Mouse (Mus musculus) natural killer cell, adult 2 months (primary cell): ENCODE measurements around the gene Htt.
A peak's percentile ranks its signal among the peaks of the same experiment; 100 is the strongest.

Experiments
- DNase-seq, 2 experiments: peaks; one replicate each; pipeline ENCODE4 v3.0.0; 2022; ENCODE audit warnings: low spot score in 2 of 2

The Htt gene

GRCm38 (mm10) chr5:34889252-34889651, 127.7 kb downstream of the Htt start:
- no peak for DNase-seq

DNA sequence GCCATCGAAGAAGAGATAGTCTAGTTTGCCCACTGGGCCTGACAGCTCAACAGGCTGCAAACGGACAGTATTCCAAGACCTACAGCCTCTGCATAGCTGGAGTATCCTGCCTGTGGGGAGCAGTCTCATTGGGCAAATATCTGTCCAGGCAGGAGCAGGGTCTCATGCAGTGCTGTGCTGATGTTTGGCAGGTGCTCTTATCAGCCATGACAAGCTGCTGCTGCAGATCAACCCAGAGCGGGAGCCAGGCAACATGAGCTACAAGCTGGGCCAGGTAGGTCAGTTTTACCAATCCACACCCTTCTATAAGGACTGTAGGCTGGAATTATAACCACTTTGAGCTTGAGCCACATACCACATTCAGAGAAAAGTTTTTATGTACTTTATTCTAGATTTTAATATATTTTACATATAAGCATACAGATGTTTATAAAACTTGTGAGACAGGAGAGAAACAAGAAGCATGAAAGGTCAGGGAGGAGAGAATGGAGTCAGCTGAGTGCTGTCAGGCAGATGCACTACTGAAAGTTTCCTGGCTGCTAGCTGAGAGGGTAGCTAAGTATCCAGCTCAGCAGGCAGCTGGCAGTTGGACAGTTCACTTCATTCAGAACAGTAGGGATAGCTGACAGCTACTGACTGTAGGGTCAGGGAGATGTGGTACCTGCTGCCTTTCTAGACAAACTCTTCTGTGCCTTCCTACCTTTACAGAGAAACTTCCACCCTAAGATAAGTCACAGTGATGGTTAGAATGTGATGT, 135.3 kb downstream of the Htt start:
- DNase-seq = no peak

- no peak for DNase-seq
Observed at GRCm38 (mm10) chr5:34899787-34900469, 138.4 kb downstream of the Htt start.

DNA sequence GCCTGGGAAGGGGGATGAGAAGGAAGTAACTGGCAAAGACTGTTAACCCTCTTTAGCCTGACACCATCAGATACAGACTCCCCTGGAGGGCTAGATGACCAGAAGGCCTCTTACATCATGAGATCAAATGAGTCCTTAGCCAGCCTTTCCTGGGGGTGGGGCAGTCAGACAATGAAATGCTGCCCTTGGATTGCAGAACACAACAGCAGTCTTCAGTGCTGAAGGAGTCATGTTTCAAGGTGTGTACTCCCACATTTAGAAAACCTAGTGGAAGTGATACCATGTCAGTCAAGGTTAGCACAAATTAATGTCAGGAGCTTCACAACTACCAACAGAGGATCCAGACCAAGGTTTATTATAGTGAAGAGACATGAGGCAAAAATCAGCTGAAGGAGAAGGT, 140.8 kb downstream of the Htt start:
- no peak for DNase-seq

DNA sequence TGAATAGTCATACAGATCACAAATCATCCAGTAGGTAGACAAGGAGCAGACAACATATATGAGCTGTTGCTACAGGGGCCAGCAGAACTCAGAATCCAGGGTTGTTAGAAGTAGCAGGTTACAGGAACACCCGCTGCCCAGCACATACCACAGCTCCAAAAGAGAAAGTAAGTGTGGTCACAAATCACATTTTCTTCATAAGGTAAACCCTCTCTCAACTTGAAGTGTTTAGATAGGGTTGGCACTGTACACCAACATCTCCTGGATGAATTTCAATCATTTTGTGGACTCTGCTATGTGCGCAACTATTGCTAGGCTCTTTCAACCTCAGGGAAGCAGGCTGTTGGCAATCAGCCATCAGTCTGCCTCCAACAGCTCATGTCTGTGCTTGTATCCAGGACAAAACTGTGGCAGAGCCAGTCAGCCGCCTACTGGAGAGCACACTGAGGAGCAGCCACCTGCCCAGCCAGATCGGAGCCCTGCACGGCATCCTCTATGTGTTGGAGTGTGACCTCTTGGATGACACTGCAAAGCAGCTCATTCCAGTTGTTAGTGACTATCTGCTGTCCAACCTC, 141.4 kb downstream of the Htt start:
- no peak for DNase-seq

- no peak for DNase-seq
Observed at GRCm38 (mm10) chr5:34904412-34904811, 142.9 kb downstream of the Htt start.

DNA sequence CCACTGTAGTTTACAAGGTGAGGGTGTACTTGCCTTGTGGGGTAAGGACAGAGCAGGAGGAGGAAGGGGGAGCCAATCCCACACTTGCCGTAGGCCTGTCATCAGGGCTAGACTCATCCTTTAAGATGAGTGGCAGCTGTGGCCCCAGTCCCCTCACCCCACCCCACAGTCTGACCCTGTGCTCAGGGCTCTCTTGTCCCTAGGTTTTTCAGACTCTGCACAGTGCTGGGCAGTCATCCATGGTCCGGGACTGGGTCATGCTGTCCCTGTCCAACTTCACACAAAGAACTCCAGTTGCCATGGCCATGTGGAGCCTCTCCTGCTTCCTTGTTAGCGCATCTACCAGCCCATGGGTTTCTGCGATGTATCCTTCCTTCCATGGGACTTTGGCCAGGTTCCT, 145.7 kb downstream of the Htt start:
- no peak for DNase-seq

GRCm38 (mm10) chr5:34907910-34908725, 146.6 kb downstream of the Htt start, which contains the start of gene Msantd1:
Gene Msantd1 (plus strand): TSS chr5:34908012.
- no peak for DNase-seq

DNA sequence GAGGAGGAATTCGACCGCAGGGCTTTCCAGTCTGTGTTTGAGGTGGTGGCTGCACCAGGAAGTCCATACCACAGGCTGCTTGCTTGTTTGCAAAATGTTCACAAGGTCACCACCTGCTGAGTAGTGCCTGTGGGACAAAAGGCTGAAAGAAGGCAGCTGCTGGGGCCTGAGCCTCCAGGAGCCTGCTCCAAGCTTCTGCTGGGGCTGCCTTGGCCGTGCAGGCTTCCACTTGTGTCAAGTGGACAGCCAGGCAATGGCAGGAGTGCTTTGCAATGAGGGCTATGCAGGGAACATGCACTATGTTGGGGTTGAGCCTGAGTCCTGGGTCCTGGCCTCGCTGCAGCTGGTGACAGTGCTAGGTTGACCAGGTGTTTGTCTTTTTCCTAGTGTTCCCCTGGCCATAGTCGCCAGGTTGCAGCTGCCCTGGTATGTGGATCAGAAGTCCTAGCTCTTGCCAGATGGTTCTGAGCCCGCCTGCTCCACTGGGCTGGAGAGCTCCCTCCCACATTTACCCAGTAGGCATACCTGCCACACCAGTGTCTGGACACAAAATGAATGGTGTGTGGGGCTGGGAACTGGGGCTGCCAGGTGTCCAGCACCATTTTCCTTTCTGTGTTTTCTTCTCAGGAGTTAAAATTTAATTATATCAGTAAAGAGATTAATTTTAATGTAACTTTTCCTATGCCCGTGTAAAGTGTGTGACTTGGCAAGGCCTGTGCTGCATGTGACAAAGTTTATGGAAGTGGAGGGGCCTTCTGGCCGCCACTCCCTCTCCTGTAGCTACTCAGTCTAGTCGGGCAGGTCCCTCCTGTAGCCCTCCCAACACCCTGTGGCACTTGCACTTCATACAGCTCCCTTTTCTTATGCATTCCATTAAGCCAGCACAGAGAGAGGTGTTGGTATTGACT, 147.4 kb downstream of the Htt start:
- no peak for DNase-seq

GRCm38 (mm10) chr5:34909634-34910503, 148.3 kb downstream of the Htt start:
- no peak for DNase-seq

DNA sequence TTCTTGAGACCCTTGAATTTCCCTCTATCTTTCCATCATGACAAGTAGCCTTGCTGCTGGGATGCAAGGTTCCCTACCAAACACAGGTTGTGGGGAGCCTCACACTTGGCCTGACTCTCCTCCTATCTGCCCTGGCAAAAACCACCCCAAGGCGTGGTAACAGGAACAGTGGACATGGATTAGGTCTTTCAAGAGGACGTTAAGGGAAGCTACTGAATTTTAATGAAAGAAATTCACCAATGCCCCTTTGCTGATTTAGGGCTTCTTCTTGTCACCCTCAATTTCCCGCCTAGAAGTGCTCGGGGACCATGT, 148.9 kb downstream of the Htt start:
- DNase-seq = no peak

DNA sequence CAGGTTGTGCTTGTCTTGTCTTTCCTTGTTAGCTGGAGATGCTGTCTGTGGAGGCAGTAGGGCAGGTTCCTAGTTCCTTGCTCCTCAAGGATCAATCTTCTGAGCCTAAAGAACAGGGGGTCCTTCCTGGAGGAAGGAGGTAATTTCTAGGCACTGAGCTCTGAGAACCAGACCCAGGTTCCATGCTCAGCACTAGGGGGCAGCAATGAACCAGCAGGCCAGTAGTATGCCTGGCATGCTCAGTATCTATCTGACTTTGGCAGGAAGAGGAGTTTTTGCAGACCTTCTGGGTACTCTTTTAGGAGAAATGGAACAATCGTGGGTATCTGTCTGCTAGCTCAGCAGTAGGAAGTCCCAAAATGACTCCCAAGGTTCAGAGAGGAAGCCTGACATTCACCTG, 154.3 kb downstream of the Htt start:
- DNase-seq = peak; percentile 16 to 36

- DNase-seq = no peak
Observed at GRCm38 (mm10) chr5:34917234-34917655, 155.7 kb downstream of the Htt start.

GRCm38 (mm10) chr5:34918785-34919184, 157.2 kb downstream of the Htt start:
- DNase-seq = no peak

GRCm38 (mm10) chr5:34922531-34922930, 161.0 kb downstream of the Htt start:
- DNase-seq = no peak

- no peak for DNase-seq
Observed at GRCm38 (mm10) chr5:34923920-34924319, 162.4 kb downstream of the Htt start.

GRCm38 (mm10) chr5:34924519-34924918, 163.0 kb downstream of the Htt start:
- no peak for DNase-seq

GRCm38 (mm10) chr5:34927648-34928047, 166.1 kb downstream of the Htt start:
- DNase-seq = no peak

DNA sequence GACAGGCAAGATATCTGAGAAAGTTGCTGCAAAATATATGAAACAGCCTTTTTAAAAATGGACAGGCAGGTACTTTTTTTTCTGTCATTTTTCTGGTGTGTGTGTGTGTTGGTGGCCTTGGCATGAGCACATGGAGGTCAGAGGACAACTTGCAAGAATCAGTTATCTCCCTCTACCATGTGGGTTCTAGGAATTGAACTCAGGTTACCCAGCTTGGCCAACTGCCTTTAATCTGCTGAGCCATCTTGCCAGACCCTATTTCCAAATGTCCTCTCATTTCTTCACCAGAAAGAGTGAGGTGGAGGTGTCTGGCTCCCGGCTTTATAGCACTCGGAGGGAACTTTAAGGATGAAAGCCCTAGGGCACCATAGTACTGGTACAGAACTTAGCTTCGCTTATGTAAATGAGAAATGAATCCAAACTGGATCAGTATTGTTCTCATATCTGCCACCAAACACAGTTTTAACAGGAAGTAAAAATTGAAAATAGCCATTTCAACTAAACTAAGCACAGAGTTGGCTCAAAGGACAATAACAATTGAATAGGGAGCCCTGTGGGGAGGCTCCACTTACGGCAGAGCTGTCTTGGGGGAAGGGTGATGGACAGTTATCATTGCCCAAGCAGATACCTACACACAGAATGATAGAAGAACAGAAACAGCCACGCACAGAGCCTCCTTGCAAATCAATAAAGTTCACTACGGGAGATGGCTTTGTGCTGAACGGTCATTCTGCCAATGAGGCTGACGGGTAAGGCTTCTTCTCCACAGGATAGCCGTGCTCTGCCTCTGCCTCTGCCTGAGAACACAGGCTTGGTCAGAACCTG, 168.8 kb downstream of the Htt start:
- no peak for DNase-seq
